1 mouse cellular context compared by ENCODE assay signal in the genomic region with DNA sequence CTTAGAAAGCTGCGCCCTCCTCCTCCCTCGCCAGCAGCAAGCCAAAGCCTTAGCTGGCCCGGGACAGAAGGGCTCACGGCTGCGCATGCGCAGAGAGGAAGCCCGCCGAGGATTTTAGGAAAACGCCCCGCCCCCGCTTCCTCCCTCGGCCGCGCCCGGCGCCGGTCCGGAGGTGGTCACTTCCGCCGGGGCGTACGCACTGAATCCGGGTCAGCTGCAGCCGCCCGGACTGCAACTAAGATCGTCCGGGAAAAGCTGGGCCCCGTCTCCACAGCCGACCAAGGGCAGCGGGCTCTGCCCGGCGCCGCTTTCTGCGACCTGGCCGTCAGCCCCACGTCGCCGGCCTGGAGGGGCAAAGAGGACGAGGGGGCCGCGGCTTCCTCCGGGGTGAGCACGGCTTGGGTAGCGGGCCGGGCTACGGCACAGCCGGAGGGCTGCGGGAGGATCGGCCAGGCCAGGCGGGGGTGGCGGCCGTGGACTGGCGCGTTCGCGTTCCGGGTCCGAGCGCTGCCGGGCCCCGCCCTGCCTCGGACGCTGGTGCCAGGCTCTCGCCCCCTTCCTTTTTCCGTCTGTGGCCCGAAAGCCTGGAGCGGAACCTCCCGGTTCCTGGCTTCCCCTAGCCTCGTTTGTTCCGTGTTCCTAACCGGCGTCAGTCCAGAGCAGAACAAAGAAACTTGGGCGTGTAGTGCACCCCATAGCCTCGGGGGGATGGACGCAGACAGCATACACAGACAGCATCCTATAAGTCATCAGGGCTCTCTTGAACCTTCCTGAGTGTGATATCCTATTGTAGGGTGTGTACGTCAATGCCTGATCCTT.
TF ChIP-seq lines count a peak whose summit lies in the region.

A gene (plus strand): TSS at position 164 of the 819 bp plus-strand sequence.

TF ChIP-seq in CH12.LX, 34 proteins besides CTCF, POLR2A, EP300 and RAD21 (continued from another document):
- peak; percentile 72 for TF ChIP-seq IRF4 (IDR thresholded peaks at IDR 0.05; ENCODE audit: low read depth, low read length)
- no peak for TF ChIP-seq ZNF384 (IDR thresholded peaks at IDR 0.05; ENCODE audit: low read depth, low read length)
- TF ChIP-seq MEF2A (IDR thresholded peaks at IDR 0.05; ENCODE audit: borderline replicate concordance, low read depth, low read length) = 0 out of 2 replicates have a peak, but pooled peaks have one; percentile 62
- no peak for TF ChIP-seq MAFK (IDR thresholded peaks at IDR 0.05; ENCODE audit: insufficient replicate concordance, low read length)
- peak; percentile 58; the same call in 1 of the 2 replicates for TF ChIP-seq TBP (conservative IDR thresholded peaks at IDR 0.05; ENCODE audit: low read depth, low read length)
- TF ChIP-seq KAT2A (IDR thresholded peaks at IDR 0.05; ENCODE audit: insufficient replicate concordance, low read length) = peak; percentile 72; the same call in 1 of the 2 replicates
- TF ChIP-seq ELF1 (IDR thresholded peaks at IDR 0.05; ENCODE audit: low read depth, low read length) = peak; percentile 84
